Mouse (Mus musculus): ENCODE results near the gene Lypd4.

DNA sequence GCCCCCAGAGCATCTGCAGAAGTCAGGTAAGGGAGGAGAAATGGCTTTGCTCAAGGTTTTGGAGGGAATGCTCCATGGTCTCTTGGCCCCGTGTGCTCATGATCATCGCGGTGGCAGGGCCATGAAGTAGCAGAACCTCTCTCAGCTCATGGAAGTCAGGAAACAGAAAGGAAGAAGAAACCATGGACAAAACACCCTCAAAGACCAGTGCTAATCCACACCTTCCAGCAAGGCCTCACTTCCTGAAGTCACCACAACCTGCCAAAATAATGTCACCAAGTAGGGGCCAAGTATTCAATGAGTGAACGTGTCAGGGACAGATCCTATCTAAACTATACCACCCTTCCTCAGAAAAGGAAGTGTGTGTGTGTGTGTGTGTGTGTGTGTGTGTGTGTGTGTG, 6.9 kb downstream of the Lypd4 start:
- TF ChIP-seq CTCF (IDR thresholded peaks at IDR 0.05; ENCODE audit: low read depth) (no peak), EP300 (IDR thresholded peaks at IDR 0.05; ENCODE audit: low read depth) (no peak)

Data from liver, embryonic 14.5 days (tissue).